Mouse (Mus musculus) liver, embryonic 16.5 days (tissue): Measurements from ENCODE around the gene Kcnt2. TPM values are rescaled to one million over a fixed set of nuclear protein-coding genes. Genes with fewer than 3 reads are reported as not detected.

Experiments used
- ATAC-seq: fragments of 200-750 bp; cut with Nextera tagmentation; 2 replicates; pipeline ENCODE4 v1.8.0; 2017; ENCODE audit warnings: low read depth, mild to moderate bottlenecking, moderate number of reproducible peaks, moderate library complexity
- H3K27ac ChIP-seq: fragments of 300-500 bp; sonication (generic); 2 replicates; pipeline ENCODE4 v1.5.1; 2014; ENCODE audit warnings: mild to moderate bottlenecking, low read length
- H3K27me3 ChIP-seq: fragments of 300-500 bp; sonication (generic); 2 replicates; pipeline ENCODE4 v1.6.1; 2014; ENCODE audit warnings: low read depth, low read length, mixed read lengths; ENCODE audit not compliant: control insufficient read depth, insufficient read depth
- H3K36me3 ChIP-seq: fragments of 300-500 bp; sonication (generic); 2 replicates; pipeline ENCODE4 v1.6.1; 2014; ENCODE audit warnings: mild to moderate bottlenecking; ENCODE audit not compliant: control insufficient read depth, insufficient read depth
- H3K4me1 ChIP-seq: fragments of 300-500 bp; sonication (generic); 2 replicates; pipeline ENCODE4 v1.6.1; 2014; ENCODE audit warnings: low read depth, low read length, mixed read lengths; ENCODE audit not compliant: control insufficient read depth
- H3K4me2 ChIP-seq: fragments of 300-500 bp; sonication (generic); 2 replicates; pipeline ENCODE4 v1.6.1; 2014; ENCODE audit warnings: low read depth, low read length, mixed read lengths
- H3K4me3 ChIP-seq: fragments of 300-500 bp; sonication (generic); 2 replicates; pipeline ENCODE4 v1.5.1; 2014; ENCODE audit warnings: low read depth, mild to moderate bottlenecking, low read length
- H3K9ac ChIP-seq: fragments of 300-500 bp; sonication (generic); 2 replicates; pipeline ENCODE4 v1.6.1; 2014; ENCODE audit warnings: low read depth, low read length
- H3K9me3 ChIP-seq: fragments of 300-500 bp; sonication (generic); replicated peaks from 2 replicates; pipeline ENCODE4 v1.6.1; 2016; ENCODE audit warnings: low read length; ENCODE audit not compliant: control insufficient read depth
- WGBS: fragments of 180-500 bp; shearing (Covaris S2); extraction: QIAGEN DNeasy Blood & Tissue Kit; methylation state at CpG from one replicate; pipeline ENCODE4 v1.1.7; 2014; ENCODE audit not compliant: insufficient replicate concordance; 5-methylcytosine and 5-hydroxymethylcytosine counted together
- polyA plus RNA-seq: library from polyadenylated mRNA; unstranded; fragments of >200 nt; fragmentation: Nextera tagmentation; extraction: Ambion mirVana; gene quantifications from 2 replicates; pipeline ENCODE4 v1.2.1, GENCODE M21; 2015

Kcnt2 gene
- polyA plus RNA-seq, 1 experiment from 2014 or later: 0.07 TPM

DNA sequence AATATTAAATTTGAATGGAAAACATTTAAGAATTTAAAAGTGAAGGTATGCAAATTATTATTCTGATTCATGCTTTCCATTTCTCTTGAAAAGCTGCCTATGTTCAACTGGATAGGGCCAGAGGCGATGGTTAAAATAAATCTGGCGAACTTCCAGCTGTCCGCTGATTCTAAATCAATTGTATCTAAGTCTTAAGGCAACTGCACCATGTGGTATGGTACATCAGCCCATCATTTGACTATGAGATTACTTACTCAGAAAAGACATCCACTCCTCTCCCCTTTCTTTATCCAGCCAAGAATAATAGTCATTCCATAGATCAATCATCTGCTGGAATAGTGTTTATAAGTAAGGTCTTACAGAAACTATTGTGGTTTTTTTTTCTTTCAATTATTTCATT, 205.5 kb downstream of the Kcnt2 start:
- Histone ChIP-seq H3K27me3 (no peaks in the 10 kb centered on the region), H3K4me3 (no peak overlapping the region), H3K4me2 (no peak overlapping the region), H3K4me1 (no peaks in the 10 kb centered on the region), H3K27ac (no peak overlapping the region), H3K9ac (no peak overlapping the region), H3K36me3 (no peaks in the 10 kb centered on the region), H3K9me3 (no peaks in the 10 kb centered on the region)
- no peak for ATAC-seq
- WGBS: 61% methylated on average over 3 of the region's 3 CpGs

DNA sequence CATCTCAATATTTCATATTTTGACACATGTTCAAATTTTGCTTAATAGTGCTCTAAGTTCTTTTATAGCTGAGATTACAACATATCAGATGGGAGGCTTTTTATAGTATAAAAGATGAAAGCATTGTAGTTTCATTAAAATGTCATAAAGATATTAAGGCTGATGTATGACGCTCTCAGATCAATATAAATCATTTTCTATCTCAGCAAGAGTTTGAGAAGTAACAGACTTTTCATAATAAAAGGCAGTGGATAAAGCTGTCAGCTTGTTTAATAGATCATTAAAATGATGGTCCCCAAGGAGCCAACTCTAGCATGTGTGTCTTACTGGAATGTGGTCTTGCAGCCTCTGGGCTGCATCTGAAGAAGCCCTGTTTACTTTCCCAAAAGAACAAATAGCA, 206.0 kb downstream of the Kcnt2 start:
- 49% methylated on average over 1 of the region's 1 CpGs for WGBS
- Histone ChIP-seq H3K27me3 (no peaks in the 10 kb centered on the region), H3K9me3 (no peaks in the 10 kb centered on the region), H3K9ac (no peak overlapping the region), H3K4me1 (no peaks in the 10 kb centered on the region), H3K4me3 (no peak overlapping the region), H3K36me3 (no peaks in the 10 kb centered on the region), H3K27ac (no peak overlapping the region), H3K4me2 (no peak overlapping the region)
- ATAC-seq: no peak

DNA sequence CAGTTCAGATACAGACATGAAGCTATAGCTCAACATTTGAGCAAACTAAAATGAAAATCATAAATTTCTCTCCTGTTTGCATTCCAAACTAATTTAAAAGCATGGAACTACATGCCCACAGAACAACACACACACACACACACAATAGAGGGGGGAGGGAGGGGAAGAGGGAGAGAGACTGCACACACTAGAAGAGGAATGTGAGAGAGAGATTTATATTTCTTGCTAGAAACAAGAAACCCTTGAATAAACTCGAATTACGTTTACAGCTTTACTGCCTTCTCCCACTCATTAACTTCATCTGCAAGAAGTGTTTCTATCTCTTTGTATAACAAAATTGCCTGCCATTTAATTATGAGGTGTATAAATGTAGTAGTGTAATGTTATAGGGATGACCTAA, 209.9 kb downstream of the Kcnt2 start:
- WGBS: 56% methylated on average over 2 of the region's 2 CpGs
- ATAC-seq: no peak
- H3K27ac ChIP-seq: no peak overlapping the region
- no peaks in the 10 kb centered on the region for H3K27me3 ChIP-seq
- no peaks in the 10 kb centered on the region for H3K9me3 ChIP-seq
- no peak overlapping the region for H3K9ac ChIP-seq
- no peak overlapping the region for H3K4me2 ChIP-seq
- H3K4me3 ChIP-seq: no peak overlapping the region
- H3K36me3 ChIP-seq: no peaks in the 10 kb centered on the region
- H3K4me1 ChIP-seq: no peaks in the 10 kb centered on the region

DNA sequence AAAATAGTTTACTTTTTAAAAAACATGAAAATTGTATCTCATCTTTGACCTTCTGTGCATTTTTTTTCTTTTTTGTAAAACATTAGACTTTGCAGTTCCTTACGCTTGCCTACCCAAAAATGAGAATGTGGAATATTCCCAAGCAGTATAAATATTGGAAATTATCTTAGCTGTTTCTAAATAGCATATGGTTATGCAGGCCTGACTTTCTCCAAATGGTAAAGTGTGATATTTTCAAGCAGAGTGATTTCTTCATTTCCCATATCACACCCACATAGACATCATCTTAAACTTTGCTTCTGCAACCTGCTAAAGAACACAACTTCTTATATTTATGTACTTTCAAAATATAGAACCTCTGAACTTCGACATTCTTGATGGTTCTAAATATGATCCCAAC, 210.9 kb downstream of the Kcnt2 start:
- Histone ChIP-seq H3K9me3 (no peaks in the 10 kb centered on the region), H3K4me1 (no peaks in the 10 kb centered on the region), H3K4me2 (no peak overlapping the region), H3K36me3 (no peaks in the 10 kb centered on the region), H3K4me3 (no peak overlapping the region), H3K27me3 (no peaks in the 10 kb centered on the region), H3K27ac (no peak overlapping the region), H3K9ac (no peak overlapping the region)
- 50% methylated on average over 2 of the region's 2 CpGs for WGBS
- no peak for ATAC-seq

DNA sequence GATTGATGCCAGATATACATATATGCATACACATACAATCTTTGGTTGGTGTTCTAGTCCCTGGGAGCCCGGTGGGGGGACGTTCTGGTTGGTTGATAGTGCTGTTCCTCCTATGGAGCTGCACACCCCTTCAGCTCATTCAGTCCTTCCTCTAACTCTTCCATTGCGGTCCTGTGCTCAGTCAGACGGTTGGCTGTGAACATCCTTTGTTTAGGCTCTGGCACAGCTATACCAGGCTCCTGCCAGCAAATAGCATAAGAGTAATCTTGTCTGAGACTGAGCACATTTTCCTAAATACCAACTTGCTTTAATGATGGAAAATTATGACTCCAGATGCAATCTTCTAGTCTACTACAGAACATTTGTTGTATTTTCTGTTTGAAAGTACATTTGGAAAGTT, 222.4 kb downstream of the Kcnt2 start:
- Histone ChIP-seq H3K4me3 (no peak overlapping the region), H3K4me1 (no peaks in the 10 kb centered on the region), H3K9ac (no peak overlapping the region), H3K27ac (no peak overlapping the region), H3K9me3 (no peaks in the 10 kb centered on the region), H3K36me3 (no peaks in the 10 kb centered on the region), H3K27me3 (no peaks in the 10 kb centered on the region), H3K4me2 (no peak overlapping the region)
- WGBS: 58% methylated on average over 4 of the region's 4 CpGs
- ATAC-seq: no peak

DNA sequence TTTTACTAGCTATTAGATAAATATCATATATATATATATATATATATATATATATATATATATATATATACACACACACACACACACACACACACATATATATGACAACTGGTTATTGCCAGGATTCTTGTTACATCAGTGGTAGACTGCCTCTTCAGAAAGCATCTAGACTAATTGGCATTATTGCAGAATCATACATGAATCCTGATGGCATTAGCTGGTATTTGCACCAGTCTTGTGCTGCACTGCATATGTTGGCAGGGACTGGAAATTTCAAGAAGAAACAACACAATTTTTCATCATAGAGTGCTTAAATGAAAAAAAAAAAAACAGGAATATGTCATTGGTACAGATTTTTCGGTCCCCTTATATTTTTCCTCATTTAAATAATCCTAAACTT, 223.6 kb downstream of the Kcnt2 start:
- 57% methylated on average over 1 of the region's 1 CpGs for WGBS

DNA sequence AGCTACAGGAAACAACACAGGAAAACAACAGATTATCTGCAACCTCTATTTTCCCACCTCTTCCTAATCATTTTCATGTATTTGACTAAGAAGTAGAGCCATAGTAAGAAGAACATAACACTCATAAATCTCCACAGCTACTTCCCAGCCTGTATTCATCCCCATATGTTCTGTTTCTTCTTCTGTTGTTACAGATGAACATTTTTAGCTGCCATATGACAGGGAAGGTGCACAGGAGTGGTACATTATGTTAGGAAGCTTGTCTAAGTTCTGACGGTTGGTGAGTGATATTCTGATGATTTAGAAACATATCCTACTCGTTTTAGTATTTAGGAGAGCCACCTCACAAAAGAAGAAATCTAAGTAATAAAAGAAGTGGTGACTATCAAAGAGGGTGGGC, 231.0 kb downstream of the Kcnt2 start:
- Histone ChIP-seq H3K36me3 (no peaks in the 10 kb centered on the region), H3K27ac (no peak overlapping the region), H3K4me3 (no peak overlapping the region), H3K27me3 (no peaks in the 10 kb centered on the region), H3K4me2 (no peak overlapping the region), H3K4me1 (no peaks in the 10 kb centered on the region), H3K9me3 (no peaks in the 10 kb centered on the region), H3K9ac (no peak overlapping the region)
- ATAC-seq: no peak
- 54% methylated on average over 2 of the region's 2 CpGs for WGBS

More for the DNA sequence above, 223.6 kb downstream of the Kcnt2 start:
- Histone ChIP-seq H3K4me1 (no peaks in the 10 kb centered on the region), H3K4me2 (no peak overlapping the region), H3K27me3 (no peaks in the 10 kb centered on the region), H3K9me3 (no peaks in the 10 kb centered on the region), H3K36me3 (no peaks in the 10 kb centered on the region), H3K27ac (no peak overlapping the region), H3K9ac (no peak overlapping the region), H3K4me3 (no peak overlapping the region)
- ATAC-seq: no peak

DNA sequence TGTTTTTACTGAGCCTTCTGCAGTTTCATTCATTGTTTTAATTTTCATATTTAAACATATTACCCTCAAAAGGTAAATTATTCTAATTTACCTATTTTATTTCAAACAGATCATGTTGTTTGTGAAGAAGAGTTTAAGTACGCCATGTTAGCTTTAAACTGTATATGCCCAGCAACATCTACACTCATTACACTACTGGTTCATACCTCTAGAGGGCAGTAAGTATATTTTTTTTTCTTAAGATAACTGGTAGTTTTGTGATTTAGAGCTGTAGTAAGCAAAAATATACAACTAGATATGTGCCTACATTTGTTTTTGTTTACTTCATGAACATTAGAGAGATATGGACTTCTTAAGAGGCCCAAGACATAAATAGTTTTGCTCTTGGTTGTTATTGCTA, 238.1 kb downstream of the Kcnt2 start:
- WGBS: 63% methylated on average over 1 of the region's 1 CpGs

DNA sequence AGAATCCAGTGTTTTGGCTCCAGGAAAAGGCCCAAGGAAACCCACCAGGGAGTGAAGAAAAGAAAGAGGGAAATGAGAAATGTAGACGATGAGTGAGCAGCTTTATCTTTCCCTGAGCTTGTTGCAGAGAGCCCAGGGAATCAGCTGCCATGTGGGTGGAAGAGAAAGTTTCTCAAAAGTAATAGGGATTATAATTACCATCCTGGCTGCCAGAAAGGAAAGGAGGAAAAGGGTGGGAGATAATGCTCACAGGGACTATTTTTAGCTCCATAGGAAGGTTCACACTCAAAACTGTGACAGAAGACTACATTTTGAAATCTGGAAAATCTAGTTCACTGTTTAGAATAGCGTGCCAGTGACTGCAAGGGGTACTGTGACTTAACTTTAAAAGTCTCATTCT, 243.9 kb downstream of the Kcnt2 start:
- Histone ChIP-seq H3K4me2 (no peak overlapping the region), H3K4me3 (no peak overlapping the region), H3K27me3 (no peaks in the 10 kb centered on the region), H3K27ac (no peak overlapping the region), H3K9me3 (no peaks in the 10 kb centered on the region), H3K4me1 (no peaks in the 10 kb centered on the region), H3K9ac (no peak overlapping the region), H3K36me3 (no peaks in the 10 kb centered on the region)
- WGBS: 39% methylated on average over 2 of the region's 2 CpGs
- ATAC-seq: no peak

More for the DNA sequence above, 238.1 kb downstream of the Kcnt2 start:
- no peak overlapping the region for H3K4me2 ChIP-seq
- H3K4me1 ChIP-seq: no peaks in the 10 kb centered on the region
- no peak for ATAC-seq
- no peak overlapping the region for H3K9ac ChIP-seq
- H3K27me3 ChIP-seq: no peaks in the 10 kb centered on the region
- H3K27ac ChIP-seq: no peak overlapping the region
- H3K4me3 ChIP-seq: no peak overlapping the region
- H3K9me3 ChIP-seq: no peaks in the 10 kb centered on the region
- no peaks in the 10 kb centered on the region for H3K36me3 ChIP-seq

DNA sequence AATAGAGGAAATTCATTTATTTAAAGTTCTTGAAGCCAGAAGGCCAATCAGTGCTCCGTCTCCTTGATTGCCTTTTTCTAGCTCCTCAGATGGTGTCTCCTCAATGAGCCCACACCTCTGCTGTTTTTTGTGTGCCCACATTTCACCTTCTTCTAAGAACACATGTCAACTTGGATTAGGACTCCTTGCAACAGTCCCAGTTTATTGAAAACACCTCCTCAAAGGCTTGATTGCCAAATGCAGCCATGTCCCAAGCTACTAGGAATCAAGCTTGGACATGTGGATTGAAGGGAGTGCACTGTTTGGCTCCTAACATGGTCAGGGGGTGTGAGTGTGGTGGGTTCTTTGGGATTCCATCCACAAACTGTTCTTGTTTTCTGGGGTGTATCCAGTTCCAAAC, 245.4 kb downstream of the Kcnt2 start:
- ATAC-seq: no peak
- H3K4me2 ChIP-seq: no peak overlapping the region
- 70% methylated on average over 1 of the region's 1 CpGs for WGBS

More for the DNA sequence above, 245.4 kb downstream of the Kcnt2 start:
- Histone ChIP-seq H3K9ac (no peak overlapping the region), H3K27ac (no peak overlapping the region), H3K4me3 (no peak overlapping the region), H3K9me3 (no peaks in the 10 kb centered on the region), H3K36me3 (no peaks in the 10 kb centered on the region), H3K27me3 (no peaks in the 10 kb centered on the region), H3K4me1 (no peaks in the 10 kb centered on the region)
